Mouse (Mus musculus): ENCODE measurements around the gene Ddx58. TPM values are rescaled to one million over a fixed set of nuclear protein-coding genes. Genes with fewer than 3 reads are reported as not detected.

Gene Ddx58
- polyA plus RNA-seq, 1 experiment from 2014 or later: 13.2 TPM

GRCm38 (mm10) chr4:40254385-40255103 is 14.9 kb upstream of the Ddx58 start:
- ATAC-seq (ENCODE audit: insufficient read depth, low FRiP score, low read depth): no peak
- no peak overlapping the region for H3K27ac ChIP-seq
- no peak overlapping the region for H3K9ac ChIP-seq
- WGBS: 82% methylated on average over 8 of the region's 8 CpGs
- no peak overlapping the region for H3K4me3 ChIP-seq (replicated peaks)
- H3K27me3 ChIP-seq (replicated peaks): no peaks in the 10 kb centered on the region
- H3K9me3 ChIP-seq: no peaks in the 10 kb centered on the region
- H3K4me2 ChIP-seq: no peak overlapping the region
- H3K36me3 ChIP-seq: peaks cover 9% of the 10 kb centered on the region; the same call in 1 of the 2 replicates
- H3K4me1 ChIP-seq: no peaks in the 10 kb centered on the region

- no peak overlapping the region for H3K27ac ChIP-seq
- 53% methylated on average over 2 of the region's 2 CpGs for WGBS
- ATAC-seq (ENCODE audit: insufficient read depth, low FRiP score, low read depth): no peak
- H3K4me1 ChIP-seq: no peaks in the 10 kb centered on the region
- no peak overlapping the region for H3K4me2 ChIP-seq
- no peaks in the 10 kb centered on the region for H3K9me3 ChIP-seq
- no peak overlapping the region for H3K4me3 ChIP-seq (replicated peaks)
- no peaks in the 10 kb centered on the region for H3K27me3 ChIP-seq (replicated peaks)
- peaks cover 5% of the 10 kb centered on the region; the same call in 1 of the 2 replicates for H3K36me3 ChIP-seq
- H3K9ac ChIP-seq: no peak overlapping the region
These were observed 14.1 kb upstream of the Ddx58 start for GRCm38 (mm10) chr4:40253766-40254165.

GRCm38 (mm10) chr4:40250984-40251383 is 11.4 kb upstream of the Ddx58 start:
- Histone ChIP-seq H3K9me3 (no peaks in the 10 kb centered on the region), H3K27ac (no peak overlapping the region), H3K9ac (no peak overlapping the region), H3K4me1 (no peaks in the 10 kb centered on the region), H3K36me3 (no peaks in the 10 kb centered on the region), H3K4me3 (replicated peaks) (no peak overlapping the region), H3K27me3 (replicated peaks) (no peaks in the 10 kb centered on the region), H3K4me2 (no peak overlapping the region)
- WGBS: 87% methylated on average over 5 of the region's 5 CpGs
- no peak for ATAC-seq (ENCODE audit: insufficient read depth, low FRiP score, low read depth)

GRCm38 (mm10) chr4:40244035-40244434 is 4.4 kb upstream of the Ddx58 start:
- no peak overlapping the region for H3K4me3 ChIP-seq (replicated peaks)
- H3K4me2 ChIP-seq: no peak overlapping the region
- no peak overlapping the region for H3K9ac ChIP-seq
- no peak for ATAC-seq (ENCODE audit: insufficient read depth, low FRiP score, low read depth)
- H3K27ac ChIP-seq: no peak overlapping the region
- 81% methylated on average over 8 of the region's 8 CpGs for WGBS
- H3K36me3 ChIP-seq: no peaks in the 10 kb centered on the region
- H3K9me3 ChIP-seq: no peaks in the 10 kb centered on the region
- H3K4me1 ChIP-seq: no peaks in the 10 kb centered on the region
- no peaks in the 10 kb centered on the region for H3K27me3 ChIP-seq (replicated peaks)

GRCm38 (mm10) chr4:40243006-40243405 is 3.4 kb upstream of the Ddx58 start:
- no peaks in the 10 kb centered on the region for H3K27me3 ChIP-seq (replicated peaks)
- H3K9me3 ChIP-seq: no peaks in the 10 kb centered on the region
- H3K4me1 ChIP-seq: no peaks in the 10 kb centered on the region
- no peak overlapping the region for H3K4me3 ChIP-seq (replicated peaks)
- ATAC-seq (ENCODE audit: insufficient read depth, low FRiP score, low read depth): no peak
- no peak overlapping the region for H3K4me2 ChIP-seq
- H3K36me3 ChIP-seq: no peaks in the 10 kb centered on the region
- no peak overlapping the region for H3K9ac ChIP-seq
- WGBS: 84% methylated on average over 4 of the region's 4 CpGs
- no peak overlapping the region for H3K27ac ChIP-seq

- Histone ChIP-seq H3K9me3 (no peaks in the 10 kb centered on the region), H3K4me3 (replicated peaks) (no peak overlapping the region), H3K27ac (no peak overlapping the region), H3K27me3 (replicated peaks) (no peaks in the 10 kb centered on the region), H3K9ac (no peak overlapping the region), H3K4me1 (no peaks in the 10 kb centered on the region), H3K36me3 (no peaks in the 10 kb centered on the region), H3K4me2 (no peak overlapping the region)
- 50% methylated on average over 6 of the region's 6 CpGs for WGBS
- ATAC-seq (ENCODE audit: insufficient read depth, low FRiP score, low read depth): no peak
These were observed 2.3 kb upstream of the Ddx58 start for GRCm38 (mm10) chr4:40241928-40242327.

GRCm38 (mm10) chr4:40240272-40240744 is 680 bp upstream of the Ddx58 start:
- H3K4me1 ChIP-seq: no peaks in the 10 kb centered on the region
- no peak overlapping the region for H3K9ac ChIP-seq
- H3K27me3 ChIP-seq (replicated peaks): no peaks in the 10 kb centered on the region
- no peaks in the 10 kb centered on the region for H3K9me3 ChIP-seq
- H3K27ac ChIP-seq: peak overlapping the region; percentile 86
- WGBS: 55% methylated on average over 5 of the region's 5 CpGs
- ATAC-seq (ENCODE audit: insufficient read depth, low FRiP score, low read depth): 0 out of 2 replicates have a peak, but pooled peaks have one; percentile 23
- H3K36me3 ChIP-seq: no peaks in the 10 kb centered on the region
- H3K4me2 ChIP-seq: peak overlapping the region; percentile 75
- H3K4me3 ChIP-seq (replicated peaks): peak overlapping the region; percentile 64

- no peaks in the 10 kb centered on the region for H3K36me3 ChIP-seq
- peak overlapping the region; percentile 64 for H3K4me3 ChIP-seq (replicated peaks)
- peak; percentile 69 for ATAC-seq (ENCODE audit: insufficient read depth, low FRiP score, low read depth)
- H3K9ac ChIP-seq: peak overlapping the region; percentile 10; the same call in 1 of the 2 replicates
- no peaks in the 10 kb centered on the region for H3K4me1 ChIP-seq
- 5% methylated on average over 17 of the region's 17 CpGs for WGBS
- H3K27me3 ChIP-seq (replicated peaks): no peaks in the 10 kb centered on the region
- peak overlapping the region; percentile 75 for H3K4me2 ChIP-seq
- H3K27ac ChIP-seq: peak overlapping the region; percentile 86
- no peaks in the 10 kb centered on the region for H3K9me3 ChIP-seq
These were observed 882 bp downstream of the Ddx58 start for GRCm38 (mm10) chr4:40238483-40239408.

GRCm38 (mm10) chr4:40236829-40237228 is 2.8 kb downstream of the Ddx58 start:
- ATAC-seq (ENCODE audit: insufficient read depth, low FRiP score, low read depth): no peak
- Histone ChIP-seq H3K4me3 (replicated peaks) (no peak overlapping the region), H3K9me3 (no peaks in the 10 kb centered on the region), H3K4me1 (no peaks in the 10 kb centered on the region), H3K27ac (no peak overlapping the region), H3K4me2 (no peak overlapping the region), H3K9ac (no peak overlapping the region), H3K36me3 (no peaks in the 10 kb centered on the region), H3K27me3 (replicated peaks) (no peaks in the 10 kb centered on the region)
- WGBS: 75% methylated on average over 4 of the region's 4 CpGs

- 85% methylated on average over 6 of the region's 6 CpGs for WGBS
- no peaks in the 10 kb centered on the region for H3K9me3 ChIP-seq
- ATAC-seq (ENCODE audit: insufficient read depth, low FRiP score, low read depth): no peak
- H3K27ac ChIP-seq: no peak overlapping the region
- no peak overlapping the region for H3K9ac ChIP-seq
- no peaks in the 10 kb centered on the region for H3K4me1 ChIP-seq
- H3K4me3 ChIP-seq (replicated peaks): no peak overlapping the region
- H3K4me2 ChIP-seq: no peak overlapping the region
- no peaks in the 10 kb centered on the region for H3K36me3 ChIP-seq
- no peaks in the 10 kb centered on the region for H3K27me3 ChIP-seq (replicated peaks)
These were observed 5.4 kb downstream of the Ddx58 start for GRCm38 (mm10) chr4:40234256-40234655.

- Histone ChIP-seq H3K4me2 (no peak overlapping the region), H3K27ac (no peak overlapping the region), H3K36me3 (no peaks in the 10 kb centered on the region), H3K4me1 (no peaks in the 10 kb centered on the region), H3K27me3 (replicated peaks) (no peaks in the 10 kb centered on the region), H3K9ac (no peak overlapping the region), H3K4me3 (replicated peaks) (no peak overlapping the region), H3K9me3 (no peaks in the 10 kb centered on the region)
- no peak for ATAC-seq (ENCODE audit: insufficient read depth, low FRiP score, low read depth)
- 92% methylated on average over 7 of the region's 7 CpGs for WGBS
These were observed 6.5 kb downstream of the Ddx58 start for GRCm38 (mm10) chr4:40233062-40233664.

All from stomach, embryonic 15.5 days (tissue).